Mouse (Mus musculus): ENCODE measurements at regions not wholly inside any gene's neighbourhood (a gene's known extent, or its start where the extent isn't known, plus 50 kb on each side); places are given as distances from the start of the nearest gene placed in this dataset.

- no peak for DNase-seq
- Histone ChIP-seq H3K4me1 (ENCODE audit: control insufficient read depth, insufficient read depth, low read length) (no peaks in the 10 kb centered on the region), H3K4me3 (ENCODE audit: insufficient read depth, low read depth, low read length) (no peak overlapping the region), H3K27ac (ENCODE audit: insufficient read depth, low read depth, low read length) (no peak overlapping the region), H3K27me3 (replicated peaks; ENCODE audit: control insufficient read depth, insufficient read depth, low read length) (no peaks in the 10 kb centered on the region; the same call in 1 of the 2 replicates), H3K36me3 (ENCODE audit: control insufficient read depth, insufficient read depth, low read length) (no peaks in the 10 kb centered on the region)
- no peak for TF ChIP-seq CTCF (conservative IDR thresholded peaks at IDR 0.05; ENCODE audit: insufficient read depth, insufficient read length, low read depth, low read length)
Measured at GRCm38 (mm10) chr12:50118346-50118745, 530.6 kb downstream of the Prkd1 start.

GRCm38 (mm10) chr12:50122145-50122544 lies 526.8 kb downstream of the Prkd1 start:
- TF ChIP-seq POLR2A (IDR thresholded peaks at IDR 0.05; ENCODE audit: low read depth, low read length) (no peak), CTCF (conservative IDR thresholded peaks at IDR 0.05; ENCODE audit: insufficient read depth, insufficient read length, low read depth, low read length) (no peak)
- no peaks in the 10 kb centered on the region; the same call in 1 of the 2 replicates for H3K27me3 ChIP-seq (replicated peaks; ENCODE audit: control insufficient read depth, insufficient read depth, low read length)
- H3K4me3 ChIP-seq (ENCODE audit: insufficient read depth, low read depth, low read length): no peak overlapping the region
- no peaks in the 10 kb centered on the region for H3K36me3 ChIP-seq (ENCODE audit: control insufficient read depth, insufficient read depth, low read length)
- no peak overlapping the region for H3K27ac ChIP-seq (ENCODE audit: insufficient read depth, low read depth, low read length)
- no peak for DNase-seq
- WGBS: 59% methylated on average over 5 of the region's 5 CpGs
- no peaks in the 10 kb centered on the region for H3K4me1 ChIP-seq (ENCODE audit: control insufficient read depth, insufficient read depth, low read length)

GRCm38 (mm10) chr12:50122971-50123370 lies 525.9 kb downstream of the Prkd1 start:
- Histone ChIP-seq H3K36me3 (ENCODE audit: control insufficient read depth, insufficient read depth, low read length) (no peaks in the 10 kb centered on the region), H3K27me3 (replicated peaks; ENCODE audit: control insufficient read depth, insufficient read depth, low read length) (no peaks in the 10 kb centered on the region; the same call in 1 of the 2 replicates), H3K4me3 (ENCODE audit: insufficient read depth, low read depth, low read length) (no peak overlapping the region), H3K27ac (ENCODE audit: insufficient read depth, low read depth, low read length) (no peak overlapping the region), H3K4me1 (ENCODE audit: control insufficient read depth, insufficient read depth, low read length) (no peaks in the 10 kb centered on the region)
- TF ChIP-seq POLR2A (IDR thresholded peaks at IDR 0.05; ENCODE audit: low read depth, low read length): no peak
- no peak for TF ChIP-seq CTCF (conservative IDR thresholded peaks at IDR 0.05; ENCODE audit: insufficient read depth, insufficient read length, low read depth, low read length)
- 76% methylated on average over 1 of the region's 1 CpGs for WGBS
- DNase-seq: no peak

- no peak overlapping the region for H3K4me3 ChIP-seq (ENCODE audit: insufficient read depth, low read depth, low read length)
- H3K4me1 ChIP-seq (ENCODE audit: control insufficient read depth, insufficient read depth, low read length): no peaks in the 10 kb centered on the region
- 63% methylated on average over 9 of the region's 9 CpGs for WGBS
- no peaks in the 10 kb centered on the region for H3K27me3 ChIP-seq (replicated peaks; ENCODE audit: control insufficient read depth, insufficient read depth, low read length)
- H3K27ac ChIP-seq (ENCODE audit: insufficient read depth, low read depth, low read length): no peak overlapping the region
- no peak for DNase-seq
- H3K36me3 ChIP-seq (ENCODE audit: control insufficient read depth, insufficient read depth, low read length): no peaks in the 10 kb centered on the region
- TF ChIP-seq POLR2A (IDR thresholded peaks at IDR 0.05; ENCODE audit: low read depth, low read length) (no peak), CTCF (conservative IDR thresholded peaks at IDR 0.05; ENCODE audit: insufficient read depth, insufficient read length, low read depth, low read length) (no peak)
Measured at GRCm38 (mm10) chr12:50158143-50158542, 490.8 kb downstream of the Prkd1 start.

- Histone ChIP-seq H3K27me3 (replicated peaks; ENCODE audit: control insufficient read depth, insufficient read depth, low read length) (no peaks in the 10 kb centered on the region; the same call in 1 of the 2 replicates), H3K4me1 (ENCODE audit: control insufficient read depth, insufficient read depth, low read length) (no peaks in the 10 kb centered on the region), H3K36me3 (ENCODE audit: control insufficient read depth, insufficient read depth, low read length) (no peaks in the 10 kb centered on the region), H3K4me3 (ENCODE audit: insufficient read depth, low read depth, low read length) (no peak overlapping the region), H3K27ac (ENCODE audit: insufficient read depth, low read depth, low read length) (no peak overlapping the region)
- TF ChIP-seq CTCF (conservative IDR thresholded peaks at IDR 0.05; ENCODE audit: insufficient read depth, insufficient read length, low read depth, low read length) (no peak), POLR2A (IDR thresholded peaks at IDR 0.05; ENCODE audit: low read depth, low read length) (no peak)
- 78% methylated on average over 1 of the region's 1 CpGs for WGBS
- DNase-seq: no peak
Measured at GRCm38 (mm10) chr12:50187332-50187731, 461.6 kb downstream of the Prkd1 start.

- no peak for DNase-seq
- no peak overlapping the region for H3K4me3 ChIP-seq (ENCODE audit: insufficient read depth, low read depth, low read length)
- no peaks in the 10 kb centered on the region for H3K4me1 ChIP-seq (ENCODE audit: control insufficient read depth, insufficient read depth, low read length)
- TF ChIP-seq POLR2A (IDR thresholded peaks at IDR 0.05; ENCODE audit: low read depth, low read length) (no peak), CTCF (conservative IDR thresholded peaks at IDR 0.05; ENCODE audit: insufficient read depth, insufficient read length, low read depth, low read length) (no peak)
- no peaks in the 10 kb centered on the region; the same call in 1 of the 2 replicates for H3K27me3 ChIP-seq (replicated peaks; ENCODE audit: control insufficient read depth, insufficient read depth, low read length)
- no peaks in the 10 kb centered on the region for H3K36me3 ChIP-seq (ENCODE audit: control insufficient read depth, insufficient read depth, low read length)
- H3K27ac ChIP-seq (ENCODE audit: insufficient read depth, low read depth, low read length): no peak overlapping the region
Measured at GRCm38 (mm10) chr12:50190892-50191539, 457.9 kb downstream of the Prkd1 start.

- H3K27ac ChIP-seq (ENCODE audit: insufficient read depth, low read depth, low read length): no peak overlapping the region
- H3K27me3 ChIP-seq (replicated peaks; ENCODE audit: control insufficient read depth, insufficient read depth, low read length): no peaks in the 10 kb centered on the region
- H3K4me3 ChIP-seq (ENCODE audit: insufficient read depth, low read depth, low read length): no peak overlapping the region
- TF ChIP-seq POLR2A (IDR thresholded peaks at IDR 0.05; ENCODE audit: low read depth, low read length) (no peak), CTCF (conservative IDR thresholded peaks at IDR 0.05; ENCODE audit: insufficient read depth, insufficient read length, low read depth, low read length) (no peak)
- no peak for DNase-seq
- H3K4me1 ChIP-seq (ENCODE audit: control insufficient read depth, insufficient read depth, low read length): no peaks in the 10 kb centered on the region
- no peaks in the 10 kb centered on the region for H3K36me3 ChIP-seq (ENCODE audit: control insufficient read depth, insufficient read depth, low read length)
- WGBS: 63% methylated on average over 11 of the region's 11 CpGs
Measured at GRCm38 (mm10) chr12:50191733-50192612, 456.9 kb downstream of the Prkd1 start.
